Mouse (Mus musculus): ENCODE measurements at regions not wholly inside any gene's neighbourhood (a gene's known extent, or its start where the extent isn't known, plus 50 kb on each side); places are given as distances from the start of the nearest gene placed in this dataset.

- TF ChIP-seq EP300 (IDR thresholded peaks at IDR 0.05) (no peak), CTCF (IDR thresholded peaks at IDR 0.05) (no peak)
Measured at GRCm38 (mm10) chr3:128570551-128570950, 629.1 kb upstream of the Pitx2 start.

Measured in lung, postnatal 0 days (tissue).